Mouse (Mus musculus) cerebellum, postnatal 10 days (tissue): Measurements from ENCODE around the gene Fgf2.
A peak's percentile ranks its signal among the peaks of the same experiment; 100 is the strongest.

ENCODE experiments used
- DNase-seq, 2 experiments: peaks; one replicate each; pipeline ENCODE4 v3.0.0; 2021; ENCODE audit warnings: mixed read lengths in 2 of 2

Gene Fgf2

DNA sequence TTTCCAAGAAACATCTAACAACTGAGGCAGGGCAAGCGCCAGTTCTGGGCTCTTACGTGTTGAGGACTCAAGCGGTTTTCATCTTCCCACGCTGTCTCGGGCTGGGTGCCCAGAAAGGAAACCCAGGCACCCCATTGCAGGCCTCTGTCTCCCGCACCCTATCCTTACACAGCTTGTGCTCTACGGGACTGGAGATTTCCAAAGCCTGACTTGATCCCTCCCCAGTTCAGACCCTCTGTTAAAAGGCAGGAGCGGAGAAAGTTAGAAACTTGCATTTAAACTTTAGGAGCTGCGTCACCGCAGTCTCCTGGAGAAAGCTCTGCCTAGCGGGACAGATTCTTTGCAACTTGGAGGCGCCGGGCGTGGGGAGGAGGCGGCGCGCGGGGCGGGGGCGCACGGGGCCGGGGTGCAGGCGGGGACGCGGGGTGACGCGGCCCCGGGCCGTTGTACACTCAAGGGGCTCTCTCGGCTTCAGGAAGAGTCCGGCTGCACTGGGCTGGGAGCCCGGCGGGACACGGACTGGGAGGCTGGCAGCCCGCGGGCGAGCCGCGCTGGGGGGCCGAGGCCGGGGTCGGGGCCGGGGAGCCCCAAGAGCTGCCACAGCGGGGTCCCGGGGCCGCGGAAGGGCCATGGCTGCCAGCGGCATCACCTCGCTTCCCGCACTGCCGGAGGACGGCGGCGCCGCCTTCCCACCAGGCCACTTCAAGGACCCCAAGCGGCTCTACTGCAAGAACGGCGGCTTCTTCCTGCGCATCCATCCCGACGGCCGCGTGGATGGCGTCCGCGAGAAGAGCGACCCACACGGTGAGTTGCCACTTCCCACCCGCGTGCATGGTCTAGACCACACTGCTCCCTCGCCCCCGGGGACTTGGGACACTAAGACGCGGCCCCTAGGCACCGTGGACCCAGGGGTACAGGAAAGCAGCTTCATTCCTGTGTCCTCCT is at the start of gene Fgf2:
Gene Fgf2, plus strand, starts transcription at position 126 of the 945 bp plus-strand sequence.
- DNase-seq = peak; percentile 34 to 41

DNA sequence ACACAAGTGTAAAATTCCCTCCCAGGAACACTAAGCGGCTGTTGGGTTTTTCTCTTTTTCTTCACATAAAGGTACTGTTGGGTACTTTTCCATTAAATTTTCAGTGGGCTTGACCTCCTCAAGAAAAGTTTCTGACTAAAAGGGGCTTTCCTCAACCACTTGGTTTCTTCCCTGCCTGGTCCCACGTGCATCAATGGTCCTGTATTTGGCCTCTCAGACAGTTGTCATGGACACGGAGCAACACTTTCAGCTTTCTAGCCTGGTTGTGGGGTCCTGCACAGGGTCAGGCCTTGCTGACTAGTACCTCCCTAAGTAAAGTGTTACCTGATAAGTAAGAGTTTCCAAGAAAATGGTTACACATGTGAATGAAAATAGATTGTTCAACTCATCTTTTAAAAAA is 48.7 kb upstream of the Fgf2 start:
- no peak for DNase-seq

DNA sequence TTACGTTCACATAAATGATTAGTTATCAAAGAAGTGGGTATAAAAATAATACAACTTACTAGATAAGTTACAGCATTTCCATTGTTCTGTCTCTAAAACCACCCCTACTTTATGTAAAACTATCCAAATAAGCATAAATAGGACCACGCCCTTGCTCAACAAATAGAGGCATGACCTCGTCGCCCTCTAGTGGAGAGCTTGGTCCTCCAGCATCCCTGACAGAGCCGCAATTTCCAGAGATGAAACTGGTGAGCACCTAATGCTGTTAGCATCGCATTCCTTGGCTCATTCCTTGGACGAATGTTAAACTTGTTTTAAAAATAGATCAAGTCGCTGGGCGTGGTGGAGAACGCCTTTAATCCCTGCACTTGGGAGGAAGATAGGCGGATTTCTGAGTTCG is 45.5 kb upstream of the Fgf2 start:
- peak; percentile 66 to 72 for DNase-seq

DNA sequence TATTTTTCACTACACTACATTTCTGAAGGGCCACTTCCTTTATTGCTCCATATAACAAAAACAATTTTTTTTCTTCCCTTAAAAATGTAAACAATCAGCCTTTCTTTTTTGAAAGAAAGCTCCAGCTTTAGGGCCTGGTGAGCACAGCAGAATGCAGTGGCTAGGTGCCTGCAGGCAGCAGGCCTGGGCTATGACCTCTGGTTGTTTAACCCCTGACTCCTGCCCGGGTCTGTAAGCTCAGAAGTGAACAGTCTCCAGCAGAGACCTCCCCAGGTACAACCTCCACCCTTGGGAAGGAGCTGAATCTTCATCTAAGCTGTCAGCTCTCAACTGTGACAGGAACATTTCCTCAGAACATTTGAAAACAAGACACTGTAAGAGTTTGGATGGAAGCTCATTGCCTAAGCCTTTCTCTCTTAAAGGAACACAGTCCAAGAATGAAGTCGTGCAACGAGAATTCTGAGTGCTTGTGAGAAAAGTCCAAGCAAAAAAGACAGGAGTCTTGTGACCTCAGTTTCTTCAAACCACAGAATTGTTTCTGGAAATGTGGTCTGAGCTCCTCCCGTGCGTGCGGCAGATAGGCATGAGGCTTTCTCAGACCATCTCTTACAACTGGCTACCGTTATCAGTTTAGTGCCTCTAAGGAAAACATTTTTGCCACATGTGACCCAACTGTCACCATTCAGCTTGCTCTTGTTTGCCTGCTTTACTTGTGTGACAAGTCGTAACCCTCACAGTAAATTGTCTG is 44.6 kb upstream of the Fgf2 start:
- no peak for DNase-seq

DNA sequence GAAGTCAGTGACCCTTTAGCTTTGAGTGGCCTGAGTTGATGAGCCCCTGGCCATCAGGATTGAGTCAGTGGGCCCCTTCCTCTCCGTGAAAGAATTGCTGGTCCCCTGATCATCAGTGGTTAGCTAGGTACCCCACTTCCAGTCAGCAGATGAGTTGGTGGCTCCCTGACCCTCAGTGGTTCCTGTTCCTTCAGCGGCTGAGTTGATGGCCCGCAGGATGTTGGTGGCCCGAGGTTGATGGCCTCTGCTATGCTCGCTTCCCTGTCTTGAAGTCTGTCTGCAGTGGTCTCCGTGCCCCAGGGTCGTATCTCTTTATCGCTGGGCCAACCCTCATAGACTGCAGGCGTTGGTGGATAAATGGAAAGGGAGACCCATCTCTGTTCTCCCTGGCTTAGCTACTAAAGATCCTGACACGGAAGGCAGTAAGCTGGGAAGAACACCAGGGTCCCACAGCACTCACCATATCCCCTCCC is 36.2 kb upstream of the Fgf2 start:
- DNase-seq = no peak

DNA sequence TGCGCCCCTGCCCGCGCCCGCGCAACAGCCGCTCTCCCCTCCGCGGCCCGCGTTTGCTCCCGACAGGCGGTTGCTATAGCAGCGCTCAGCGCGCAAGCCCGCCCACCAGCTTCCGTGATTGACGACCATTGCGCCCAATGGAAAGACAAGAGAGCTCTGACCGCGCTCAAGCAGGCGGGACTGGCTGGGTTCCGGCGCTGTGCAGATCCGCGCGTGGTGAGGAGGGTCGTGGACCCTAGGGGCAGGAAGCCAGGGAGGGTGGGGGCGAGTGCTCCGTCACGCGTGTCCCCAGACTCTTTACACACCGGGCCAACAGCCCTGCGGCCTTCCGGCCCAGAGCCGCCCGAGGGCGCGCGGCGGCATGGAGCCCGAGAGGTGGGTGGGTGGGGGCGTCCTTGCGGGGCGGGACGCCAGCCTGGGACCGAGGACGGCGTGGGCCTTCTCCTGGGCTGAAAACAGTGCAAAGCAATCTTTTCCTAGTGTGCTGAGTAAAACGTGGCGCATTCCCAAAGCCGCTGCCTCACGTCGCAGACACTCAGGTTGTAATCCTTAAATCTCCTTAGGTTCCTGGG is 35.7 kb upstream of the Fgf2 start, which contains the start of the genes Bbs12 and Cetn4:
Gene Bbs12, plus strand, starts transcription at position 185 of the 572 bp plus-strand sequence.
Gene Cetn4, minus strand, starts transcription at position 339 of the 572 bp plus-strand sequence.
- DNase-seq = peak; percentile 99

DNA sequence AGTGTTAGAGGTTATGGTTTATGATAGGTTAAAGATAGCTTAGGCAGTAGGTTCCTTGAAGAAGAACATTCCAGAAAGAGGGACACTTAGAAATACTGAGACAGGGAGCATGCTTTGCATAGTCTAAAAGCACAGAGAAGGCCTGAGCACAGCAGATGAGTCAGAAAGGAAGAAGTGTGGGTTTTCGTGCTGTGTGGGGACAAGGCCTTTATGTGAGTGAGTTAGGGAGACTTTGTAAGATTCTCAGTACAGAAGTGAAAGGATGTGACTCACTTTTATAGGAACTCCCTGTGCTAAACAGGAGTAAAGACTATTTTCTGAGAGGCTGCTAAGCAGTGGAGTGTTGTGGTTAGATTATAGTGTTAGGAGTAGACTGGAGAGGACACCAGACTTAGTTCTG is 34.8 kb upstream of the Fgf2 start:
- no peak for DNase-seq

DNA sequence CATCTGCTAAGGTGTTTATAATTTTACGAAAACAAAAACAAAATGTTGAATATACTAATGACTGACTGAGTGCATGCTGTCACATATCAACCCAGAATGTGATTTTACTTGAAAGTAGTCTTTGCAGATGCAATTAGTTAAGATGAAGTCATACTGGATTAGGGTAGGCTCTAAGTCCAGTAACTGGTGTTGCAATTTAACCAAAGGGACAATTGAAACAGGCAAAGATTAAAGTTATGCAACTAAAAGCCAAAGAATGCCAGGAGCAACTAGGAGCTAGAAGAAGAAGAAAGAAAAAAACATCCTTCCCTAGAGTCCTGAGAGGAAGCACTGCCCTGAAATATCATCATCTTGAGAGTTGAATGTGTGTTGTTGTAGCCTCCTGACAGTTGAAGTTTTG is 31.9 kb upstream of the Fgf2 start:
- DNase-seq = no peak

DNA sequence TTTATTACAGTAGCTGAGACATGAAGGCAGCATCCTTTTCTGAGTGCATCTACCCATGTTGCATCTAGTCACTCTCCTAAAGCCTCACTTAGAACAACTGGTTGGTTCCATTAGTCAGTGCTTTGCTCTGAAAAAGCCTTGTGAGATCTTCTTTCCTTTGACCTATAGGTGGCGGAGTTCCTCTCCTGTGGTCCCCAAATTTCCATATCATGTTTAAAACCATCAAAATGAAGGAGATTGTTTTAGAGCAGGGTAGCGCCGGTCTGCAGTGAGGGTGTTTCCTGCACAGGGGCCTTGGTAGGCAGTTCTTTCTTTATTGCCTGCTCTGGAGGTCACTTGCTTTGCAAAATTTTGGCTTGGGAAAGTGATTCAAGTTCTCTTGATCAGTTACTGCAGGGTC is 23.8 kb upstream of the Fgf2 start:
- peak; percentile 41 to 64 for DNase-seq

DNA sequence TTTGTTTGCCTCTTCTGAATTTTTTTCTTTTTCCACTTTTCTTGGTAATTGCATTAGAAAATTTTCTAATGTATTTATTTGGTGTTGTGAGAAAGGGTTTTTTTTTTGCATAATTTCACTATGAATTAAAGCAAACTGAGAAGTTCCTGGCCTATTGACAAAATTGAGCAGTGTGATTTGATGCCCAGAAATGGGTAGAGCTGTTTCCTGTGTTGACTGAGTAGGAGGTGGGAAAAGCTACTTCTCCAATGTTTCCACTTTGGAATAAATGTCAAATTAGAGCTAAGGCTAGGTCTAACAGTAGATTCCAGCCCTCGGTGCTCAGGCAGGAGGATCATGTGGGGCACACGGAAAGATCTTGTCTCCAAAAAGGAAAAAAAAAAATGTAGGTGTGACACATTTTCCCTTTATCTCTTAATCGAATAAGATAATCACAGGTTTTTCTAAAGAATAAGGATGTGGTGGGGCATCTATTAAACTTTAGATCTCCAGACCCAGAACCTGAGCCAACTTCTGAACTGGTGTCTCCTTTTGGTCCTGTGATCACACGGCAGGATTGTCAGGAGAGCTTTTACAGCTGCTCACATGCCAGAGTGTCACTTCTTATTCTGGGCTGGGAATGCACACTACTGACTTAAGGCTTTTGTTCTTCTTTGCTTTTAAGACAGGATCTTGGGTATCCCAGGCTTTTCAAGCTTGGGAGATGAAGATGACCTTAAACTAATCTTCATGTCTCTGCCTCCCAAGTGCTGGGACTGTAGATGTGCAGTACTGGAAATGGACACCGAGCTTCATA is 22.6 kb upstream of the Fgf2 start:
- DNase-seq = no peak

DNA sequence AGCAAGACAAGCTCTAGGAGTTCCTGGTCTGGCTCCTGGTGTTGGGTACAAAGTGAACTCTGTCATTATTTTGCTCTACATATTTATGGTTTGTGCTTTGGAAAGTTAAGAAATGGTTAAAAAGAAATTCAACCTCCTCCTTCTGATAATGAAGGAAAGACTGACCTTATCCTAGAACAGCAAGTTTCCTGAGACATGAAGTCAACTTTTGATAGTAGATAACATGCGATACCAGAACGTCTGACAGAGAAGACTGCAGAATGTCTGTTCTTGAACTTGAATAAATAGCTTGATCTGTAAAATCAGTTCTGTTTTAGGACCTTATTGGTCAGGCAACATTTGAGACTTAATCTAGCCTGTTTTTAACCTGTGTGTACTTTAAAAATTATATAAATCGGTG is 21.5 kb upstream of the Fgf2 start:
- DNase-seq = no peak

DNA sequence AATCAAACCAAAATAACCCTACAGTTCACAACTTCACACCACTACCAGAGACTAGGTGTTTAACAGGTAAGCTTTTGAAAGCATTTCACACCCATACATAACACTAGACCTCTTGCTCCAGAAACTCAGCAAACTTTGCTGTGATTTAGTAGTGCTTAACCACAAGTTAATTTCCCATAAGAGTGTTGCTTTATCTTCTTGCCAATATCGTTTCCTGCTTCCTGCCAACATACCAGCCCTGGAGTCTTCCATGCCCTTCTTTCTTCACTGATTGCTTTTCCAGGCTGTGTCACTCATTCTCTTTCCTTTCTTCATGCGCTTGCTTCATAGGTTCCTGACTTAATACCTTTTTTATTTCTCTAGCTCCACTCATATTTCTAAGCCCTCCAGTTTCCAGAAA is 19.7 kb upstream of the Fgf2 start:
- no peak for DNase-seq

DNA sequence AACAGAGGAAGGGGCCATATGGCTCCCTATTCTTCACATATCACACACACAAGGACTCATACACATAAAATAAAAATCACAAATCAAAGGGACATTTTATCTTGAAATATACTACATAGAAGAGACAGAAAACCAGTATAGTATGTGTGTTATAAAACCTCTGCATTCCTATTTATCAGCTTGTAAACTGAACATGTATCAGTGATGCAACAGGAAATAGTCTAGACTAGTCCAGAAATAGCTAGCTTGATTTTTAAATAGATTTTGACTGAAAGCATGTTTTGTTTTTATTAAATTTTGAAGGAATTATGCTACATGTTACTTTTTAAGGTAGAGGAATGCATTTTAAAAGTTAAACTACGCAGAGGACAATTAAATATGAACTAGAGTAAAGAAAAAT is 18.2 kb upstream of the Fgf2 start:
- DNase-seq = no peak

DNA sequence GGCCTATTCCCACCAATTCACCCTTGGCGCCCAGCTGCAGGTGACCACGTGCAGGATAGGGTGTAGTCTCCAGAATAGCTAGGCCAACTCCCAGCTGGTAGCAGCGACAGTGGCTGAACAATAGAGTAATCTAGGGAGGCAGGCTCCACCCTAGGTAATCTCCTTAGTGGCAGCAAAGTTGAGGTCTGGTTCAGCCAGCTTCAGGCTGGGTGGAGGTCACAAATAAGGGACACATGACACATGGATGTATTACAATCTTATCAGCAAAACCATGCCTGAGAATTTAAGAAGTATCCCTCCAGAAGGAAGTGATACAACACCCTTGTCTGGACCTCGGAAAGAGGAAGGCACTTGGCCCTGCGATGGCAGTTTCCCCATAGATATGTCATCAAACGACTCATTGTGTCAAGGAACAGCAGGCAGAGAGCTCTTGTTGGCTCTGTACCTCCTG is 16.1 kb upstream of the Fgf2 start:
- DNase-seq = no peak

DNA sequence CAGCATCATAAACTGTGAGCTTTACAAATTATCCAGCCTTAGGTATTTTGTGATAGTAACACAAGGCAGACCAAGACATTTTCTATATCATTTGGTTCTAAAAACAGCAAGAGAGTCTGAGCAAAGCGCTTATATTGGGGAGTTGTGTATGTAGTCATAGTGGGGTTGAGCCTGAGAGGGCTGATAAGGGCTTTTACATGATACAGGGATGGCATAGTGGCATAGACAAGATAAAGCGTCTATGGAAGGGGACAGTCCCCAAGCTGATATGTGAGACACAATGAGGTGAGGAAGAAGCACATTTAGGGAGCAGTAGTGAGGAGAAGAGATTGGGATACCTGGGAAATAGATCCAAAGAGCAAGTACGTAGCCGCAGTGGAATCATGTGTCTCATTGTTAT is 14.1 kb upstream of the Fgf2 start:
- DNase-seq = no peak

DNA sequence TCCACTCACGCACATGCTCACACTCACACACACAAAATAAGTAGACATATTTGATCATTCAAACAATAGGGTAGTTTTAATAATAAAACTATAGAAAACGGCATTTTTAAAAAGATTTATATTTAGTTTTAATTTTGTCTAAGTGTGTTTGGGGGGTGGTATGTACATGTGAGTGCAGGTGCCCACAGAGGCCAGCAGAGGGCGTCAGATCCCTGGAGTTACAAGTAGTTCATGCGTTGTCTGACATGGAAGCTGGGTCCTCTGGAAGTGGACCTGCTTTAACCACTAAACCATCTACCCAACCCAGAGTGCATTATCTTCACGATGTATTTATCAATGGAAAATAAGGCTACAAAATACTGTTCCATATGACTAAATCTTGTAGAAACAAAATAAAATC is 7.0 kb upstream of the Fgf2 start:
- DNase-seq = peak; percentile 30 to 42

DNA sequence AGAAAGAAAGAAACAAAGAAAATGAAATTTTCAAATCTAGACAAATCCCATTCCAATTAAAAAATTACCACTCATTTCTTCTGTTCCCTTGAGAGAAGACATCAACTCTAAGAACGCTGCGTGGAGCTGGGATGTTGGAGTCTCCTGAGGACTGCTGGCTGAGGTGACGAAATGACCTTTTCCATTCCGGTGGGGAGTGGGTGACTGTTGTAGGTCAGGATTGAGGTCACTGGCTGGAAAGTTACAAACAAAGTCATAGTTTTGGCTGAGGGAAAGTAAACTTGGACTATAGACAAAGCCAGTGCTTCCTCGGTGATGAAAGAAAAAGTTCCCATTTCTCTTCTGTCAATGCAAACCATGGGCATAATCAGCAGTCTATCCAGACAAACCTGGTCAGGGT is 5.3 kb upstream of the Fgf2 start:
- DNase-seq = no peak

DNA sequence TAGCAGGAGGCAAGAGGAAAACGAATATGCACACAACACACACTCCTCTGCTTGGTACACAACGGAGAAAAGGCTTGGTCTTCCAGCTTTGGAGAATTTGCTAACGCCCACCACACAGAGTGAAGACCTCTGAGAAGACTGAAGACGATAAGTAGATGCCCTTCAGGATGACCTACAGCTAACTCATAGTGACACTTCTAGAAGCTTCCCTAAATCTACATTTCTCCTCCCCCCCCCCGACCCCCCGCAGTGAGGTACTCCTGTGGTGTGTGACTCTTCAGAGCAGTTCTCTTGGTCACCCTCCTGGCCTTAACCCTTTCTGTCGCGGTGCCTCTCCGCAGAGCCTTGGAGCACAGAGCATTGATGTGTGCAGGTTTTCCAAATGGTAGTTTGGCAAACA is 475 bp upstream of the Fgf2 start:
- DNase-seq = no peak

DNA sequence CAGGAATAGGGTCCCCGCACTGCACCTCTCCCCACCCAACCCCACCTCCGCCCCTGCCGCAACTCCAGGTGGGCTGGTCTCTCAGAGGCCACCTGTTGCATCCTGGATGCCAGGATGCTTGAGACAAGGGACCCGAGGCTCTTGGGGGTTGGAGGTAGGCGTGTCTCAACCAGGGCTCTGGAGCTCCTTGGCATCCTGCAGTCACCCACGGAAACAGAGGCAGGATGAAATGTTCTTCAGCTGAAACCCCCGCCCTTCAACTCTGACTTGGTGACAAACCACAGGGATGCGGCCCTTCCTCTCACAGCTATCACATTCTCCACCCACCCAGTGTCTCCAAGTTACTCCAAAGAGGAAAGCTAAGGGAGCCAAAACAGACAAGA is 1.0 kb downstream of the Fgf2 start:
- DNase-seq = no peak

DNA sequence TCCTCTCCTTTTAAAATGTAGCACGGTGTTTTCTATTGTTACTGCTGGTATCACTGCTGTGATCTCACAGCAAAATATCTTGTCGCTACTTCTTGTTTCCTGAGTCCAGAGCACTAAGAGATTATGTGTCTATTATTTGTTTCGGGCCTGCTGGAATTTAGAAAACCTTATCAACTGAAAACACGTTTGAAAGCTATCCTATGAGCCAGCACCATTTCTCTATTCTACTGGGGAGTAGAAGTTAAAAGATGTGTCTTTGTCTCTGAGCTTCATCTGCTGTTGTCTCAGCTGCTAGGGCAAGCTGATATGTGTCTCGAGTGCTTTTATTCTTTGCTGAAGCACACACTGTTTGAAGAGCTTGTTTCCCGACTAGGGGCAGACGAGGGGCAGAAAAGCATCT is 2.2 kb downstream of the Fgf2 start:
- no peak for DNase-seq

DNA sequence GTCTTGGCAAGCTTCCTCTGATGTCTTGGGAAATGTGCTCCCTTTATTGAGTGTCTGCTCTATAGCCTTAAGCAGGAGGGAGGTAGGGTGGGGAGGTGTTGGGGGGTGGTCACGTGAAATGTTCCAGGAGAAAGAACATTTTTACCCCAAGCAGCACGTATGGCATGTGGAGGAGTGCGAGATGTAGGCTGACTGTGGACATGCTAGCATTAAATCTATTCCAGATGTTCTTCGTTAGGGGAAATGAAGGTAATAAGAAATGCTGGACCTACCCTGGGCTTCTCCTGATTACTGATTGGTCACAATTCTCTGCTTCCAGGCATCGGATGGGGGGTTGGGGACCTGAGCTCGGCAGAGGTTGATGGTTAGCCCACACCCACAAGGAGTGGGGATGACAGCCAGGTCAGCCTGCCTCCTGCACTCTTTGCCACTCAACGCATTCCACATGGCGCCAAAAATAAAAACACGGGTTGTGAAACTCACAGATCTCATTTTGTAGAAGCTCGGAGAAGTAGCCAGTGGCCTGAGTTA is 5.9 kb downstream of the Fgf2 start:
- DNase-seq = no peak

DNA sequence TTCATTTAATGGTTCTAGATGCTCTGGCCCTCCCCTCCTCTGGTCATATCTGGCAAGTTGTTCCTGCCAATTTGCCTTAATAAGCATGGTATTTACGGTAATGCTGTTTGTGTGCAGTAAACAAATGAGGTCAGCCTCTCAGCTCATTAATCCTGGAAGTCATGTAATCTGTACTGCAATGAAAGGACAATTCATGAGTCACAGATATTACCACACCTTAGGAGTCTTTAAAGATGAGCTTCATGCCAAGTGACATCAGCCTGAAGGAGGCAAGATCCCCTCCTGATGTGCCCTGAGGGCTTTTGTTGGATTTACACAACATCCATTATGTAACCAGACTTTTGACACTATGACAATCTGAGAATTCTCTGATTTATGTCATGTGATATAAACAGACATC is 6.6 kb downstream of the Fgf2 start:
- no peak for DNase-seq
